Mouse (Mus musculus): ENCODE data around the gene Cfl1. TPM values are rescaled to one million over a fixed set of nuclear protein-coding genes. Genes with fewer than 3 reads are reported as not detected.
A peak's percentile ranks its signal among the peaks of the same experiment; 100 is the strongest.

Cfl1 gene
- total RNA-seq (2021): 1,000 to 10,000 TPM; 1,259 to 1,272 TPM
- long read RNA-seq, transcript Cfl1-202 (4 exons, 2,354 nt): major isoform, 597 of 714 reads
- long read RNA-seq, partial matches to known transcripts: 13 of 714 reads
- long read RNA-seq, other reads (novel, unspliced or antisense): 102 of 714 reads

GRCm38 (mm10) chr19:5490313-5490897 lies at the start of gene Cfl1:
TSS of gene Cfl1 (plus strand) at chr19:5490455.
- peak; percentile 92 to 97 for DNase-seq (ENCODE audit: low spot score in 2 of 2)

GRCm38 (mm10) chr19:5444371-5444908 lies 45.8 kb upstream of the Cfl1 start:
- DNase-seq (ENCODE audit: low spot score in 2 of 2): no peak

- no peak for DNase-seq (ENCODE audit: low spot score in 2 of 2)
Observed at GRCm38 (mm10) chr19:5444954-5445353, 45.3 kb upstream of the Cfl1 start.

GRCm38 (mm10) chr19:5445747-5446146 lies 44.5 kb upstream of the Cfl1 start:
- DNase-seq (ENCODE audit: low spot score in 2 of 2): no peak

- peak in 1 of 2 experiments; percentile 67 for DNase-seq (ENCODE audit: low spot score in 2 of 2)
Observed at GRCm38 (mm10) chr19:5447515-5448353, 42.5 kb upstream of the Cfl1 start, which contains the start of gene Fosl1. TSS of gene Fosl1 (plus strand) at chr19:5447547.

- no peak for DNase-seq (ENCODE audit: low spot score in 2 of 2)
Observed at GRCm38 (mm10) chr19:5448354-5449150, 41.7 kb upstream of the Cfl1 start.

- DNase-seq (ENCODE audit: low spot score in 2 of 2): no peak
Observed at GRCm38 (mm10) chr19:5449673-5450072, 40.6 kb upstream of the Cfl1 start.

- no peak for DNase-seq (ENCODE audit: low spot score in 2 of 2)
Observed at GRCm38 (mm10) chr19:5451766-5452165, 38.5 kb upstream of the Cfl1 start.

- DNase-seq (ENCODE audit: low spot score in 2 of 2): no peak
Observed at GRCm38 (mm10) chr19:5455037-5455436, 35.2 kb upstream of the Cfl1 start.

- no peak for DNase-seq (ENCODE audit: low spot score in 2 of 2)
Observed at GRCm38 (mm10) chr19:5455568-5455967, 34.7 kb upstream of the Cfl1 start.

- DNase-seq (ENCODE audit: low spot score in 2 of 2): no peak
Observed at GRCm38 (mm10) chr19:5456241-5456921, 33.9 kb upstream of the Cfl1 start.

GRCm38 (mm10) chr19:5456922-5457745 lies 33.1 kb upstream of the Cfl1 start:
- peak; percentile 96 to 98 for DNase-seq (ENCODE audit: low spot score in 2 of 2)

GRCm38 (mm10) chr19:5457746-5458442 lies 32.4 kb upstream of the Cfl1 start, which contains the start of gene Ccdc85b:
TSS of gene Ccdc85b (minus strand) at chr19:5457894.
- no peak for DNase-seq (ENCODE audit: low spot score in 2 of 2)

- DNase-seq (ENCODE audit: low spot score in 2 of 2): peak; percentile 59 to 75
Observed at GRCm38 (mm10) chr19:5459019-5459418, 31.2 kb upstream of the Cfl1 start.

- DNase-seq (ENCODE audit: low spot score in 2 of 2): no peak
Observed at GRCm38 (mm10) chr19:5459896-5460295, 30.4 kb upstream of the Cfl1 start.

GRCm38 (mm10) chr19:5460465-5460911 lies 29.8 kb upstream of the Cfl1 start, which contains the start of gene Fibp:
TSS of gene Fibp (plus strand) at chr19:5460615.
- peak; percentile 81 to 91 for DNase-seq (ENCODE audit: low spot score in 2 of 2)

GRCm38 (mm10) chr19:5461411-5461810 lies 28.8 kb upstream of the Cfl1 start:
- no peak for DNase-seq (ENCODE audit: low spot score in 2 of 2)

- DNase-seq (ENCODE audit: low spot score in 2 of 2): no peak
Observed at GRCm38 (mm10) chr19:5463212-5463611, 27.0 kb upstream of the Cfl1 start.

Measured in layer of hippocampus, adult 18-20 months (tissue).